Mouse (Mus musculus): Measurements from ENCODE around the gene Sh3glb2. TPM values are rescaled to one million over a fixed set of nuclear protein-coding genes. Genes with fewer than 3 reads are reported as not detected.

The Sh3glb2 gene
- polyA plus RNA-seq, 1 experiment, result 30.8 TPM

GRCm38 (mm10) chr2:30396246-30396645 is 37.1 kb upstream of the Sh3glb2 start:
- Histone ChIP-seq H3K9ac (ENCODE audit: low read depth, poor library complexity, severe bottlenecking) (no peak overlapping the region), H3K4me3 (ENCODE audit: low read depth, low read length) (peak overlapping the region; percentile 20), H3K4me1 (ENCODE audit: control insufficient read depth, insufficient read depth, low read length) (peaks cover 16% of the 10 kb centered on the region), H3K27me3 (ENCODE audit: control insufficient read depth, insufficient read depth, low read length, poor library complexity, severe bottlenecking) (no peaks in the 10 kb centered on the region), H3K36me3 (ENCODE audit: control insufficient read depth, insufficient read depth, low read length, poor library complexity, severe bottlenecking) (no peaks in the 10 kb centered on the region), H3K27ac (ENCODE audit: insufficient read depth, low read length) (no peak overlapping the region), H3K9me3 (replicated peaks; ENCODE audit: control insufficient read depth, insufficient read depth, low read length, poor library complexity, severe bottlenecking) (no peaks in the 10 kb centered on the region)
- TF ChIP-seq POLR2A (IDR thresholded peaks at IDR 0.05; ENCODE audit: insufficient read depth, low read length) (peak; percentile 33), CTCF (IDR thresholded peaks at IDR 0.05; ENCODE audit: low read depth, low read length) (no peak), EP300 (IDR thresholded peaks at IDR 0.05; ENCODE audit: insufficient read depth, low read depth, low read length) (0 out of 2 replicates have a peak, but pooled peaks have one; percentile 19)

GRCm38 (mm10) chr2:30395757-30396156 is 36.6 kb upstream of the Sh3glb2 start:
- H3K27ac ChIP-seq (ENCODE audit: insufficient read depth, low read length), result no peak overlapping the region
- H3K4me1 ChIP-seq (ENCODE audit: control insufficient read depth, insufficient read depth, low read length), result peaks cover 16% of the 10 kb centered on the region
- H3K27me3 ChIP-seq (ENCODE audit: control insufficient read depth, insufficient read depth, low read length, poor library complexity, severe bottlenecking), result no peaks in the 10 kb centered on the region
- H3K9me3 ChIP-seq (replicated peaks; ENCODE audit: control insufficient read depth, insufficient read depth, low read length, poor library complexity, severe bottlenecking), result no peaks in the 10 kb centered on the region
- no peaks in the 10 kb centered on the region for H3K36me3 ChIP-seq (ENCODE audit: control insufficient read depth, insufficient read depth, low read length, poor library complexity, severe bottlenecking)
- TF ChIP-seq POLR2A (IDR thresholded peaks at IDR 0.05; ENCODE audit: insufficient read depth, low read length) (no peak), EP300 (IDR thresholded peaks at IDR 0.05; ENCODE audit: insufficient read depth, low read depth, low read length) (no peak)
- no peak overlapping the region for H3K9ac ChIP-seq (ENCODE audit: low read depth, poor library complexity, severe bottlenecking)
- H3K4me3 ChIP-seq (ENCODE audit: low read depth, low read length), result no peak overlapping the region

GRCm38 (mm10) chr2:30393370-30393656 is 34.2 kb upstream of the Sh3glb2 start:
- no peak overlapping the region for H3K27ac ChIP-seq (ENCODE audit: insufficient read depth, low read length)
- H3K27me3 ChIP-seq (ENCODE audit: control insufficient read depth, insufficient read depth, low read length, poor library complexity, severe bottlenecking), result no peaks in the 10 kb centered on the region
- no peak for TF ChIP-seq CTCF (IDR thresholded peaks at IDR 0.05; ENCODE audit: low read depth, low read length)
- no peak for TF ChIP-seq EP300 (IDR thresholded peaks at IDR 0.05; ENCODE audit: insufficient read depth, low read depth, low read length)
- TF ChIP-seq POLR2A (IDR thresholded peaks at IDR 0.05; ENCODE audit: insufficient read depth, low read length), result no peak
- H3K36me3 ChIP-seq (ENCODE audit: control insufficient read depth, insufficient read depth, low read length, poor library complexity, severe bottlenecking), result no peaks in the 10 kb centered on the region
- peak overlapping the region; percentile 76 for H3K4me3 ChIP-seq (ENCODE audit: low read depth, low read length)
- H3K9me3 ChIP-seq (replicated peaks; ENCODE audit: control insufficient read depth, insufficient read depth, low read length, poor library complexity, severe bottlenecking), result no peaks in the 10 kb centered on the region
- H3K4me1 ChIP-seq (ENCODE audit: control insufficient read depth, insufficient read depth, low read length), result peaks cover 8% of the 10 kb centered on the region
- peak overlapping the region; percentile 46; the same call in 1 of the 2 replicates for H3K9ac ChIP-seq (ENCODE audit: low read depth, poor library complexity, severe bottlenecking)

GRCm38 (mm10) chr2:30392577-30393369 is 33.6 kb upstream of the Sh3glb2 start:
- peak overlapping the region; percentile 76 for H3K4me3 ChIP-seq (ENCODE audit: low read depth, low read length)
- peaks cover 5% of the 10 kb centered on the region for H3K4me1 ChIP-seq (ENCODE audit: control insufficient read depth, insufficient read depth, low read length)
- H3K27me3 ChIP-seq (ENCODE audit: control insufficient read depth, insufficient read depth, low read length, poor library complexity, severe bottlenecking), result no peaks in the 10 kb centered on the region
- no peak overlapping the region for H3K27ac ChIP-seq (ENCODE audit: insufficient read depth, low read length)
- no peaks in the 10 kb centered on the region for H3K9me3 ChIP-seq (replicated peaks; ENCODE audit: control insufficient read depth, insufficient read depth, low read length, poor library complexity, severe bottlenecking)
- no peaks in the 10 kb centered on the region for H3K36me3 ChIP-seq (ENCODE audit: control insufficient read depth, insufficient read depth, low read length, poor library complexity, severe bottlenecking)
- H3K9ac ChIP-seq (ENCODE audit: low read depth, poor library complexity, severe bottlenecking), result peak overlapping the region; percentile 46
- TF ChIP-seq POLR2A (IDR thresholded peaks at IDR 0.05; ENCODE audit: insufficient read depth, low read length) (no peak), CTCF (IDR thresholded peaks at IDR 0.05; ENCODE audit: low read depth, low read length) (no peak), EP300 (IDR thresholded peaks at IDR 0.05; ENCODE audit: insufficient read depth, low read depth, low read length) (no peak)

- H3K27ac ChIP-seq (ENCODE audit: insufficient read depth, low read length), result 0 out of 2 replicates have a peak within 1 kb of the TSS, but pooled peaks have one; percentile 9
- TF ChIP-seq CTCF (IDR thresholded peaks at IDR 0.05; ENCODE audit: low read depth, low read length) (no peak), POLR2A (IDR thresholded peaks at IDR 0.05; ENCODE audit: insufficient read depth, low read length) (no peak), EP300 (IDR thresholded peaks at IDR 0.05; ENCODE audit: insufficient read depth, low read depth, low read length) (no peak)
- no peaks in the 10 kb centered on the region for H3K27me3 ChIP-seq (ENCODE audit: control insufficient read depth, insufficient read depth, low read length, poor library complexity, severe bottlenecking)
- peaks cover 5% of the 10 kb centered on the region for H3K4me1 ChIP-seq (ENCODE audit: control insufficient read depth, insufficient read depth, low read length)
- H3K9ac ChIP-seq (ENCODE audit: low read depth, poor library complexity, severe bottlenecking), result peak within 1 kb of the TSS; percentile 46
- H3K36me3 ChIP-seq (ENCODE audit: control insufficient read depth, insufficient read depth, low read length, poor library complexity, severe bottlenecking), result no peaks in the 10 kb centered on the region
- no peaks in the 10 kb centered on the region for H3K9me3 ChIP-seq (replicated peaks; ENCODE audit: control insufficient read depth, insufficient read depth, low read length, poor library complexity, severe bottlenecking)
- H3K4me3 ChIP-seq (ENCODE audit: low read depth, low read length), result peak within 1 kb of the TSS; percentile 76
Measured at GRCm38 (mm10) chr2:30392114-30392576, 33.0 kb upstream of the Sh3glb2 start, which contains the start of gene Dolpp1. Gene Dolpp1 (plus strand): TSS chr2:30392254.

GRCm38 (mm10) chr2:30389000-30389399 is 29.9 kb upstream of the Sh3glb2 start:
- no peaks in the 10 kb centered on the region for H3K9me3 ChIP-seq (replicated peaks; ENCODE audit: control insufficient read depth, insufficient read depth, low read length, poor library complexity, severe bottlenecking)

More at GRCm38 (mm10) chr2:30389000-30389399, 29.9 kb upstream of the Sh3glb2 start:
- Histone ChIP-seq H3K9ac (ENCODE audit: low read depth, poor library complexity, severe bottlenecking) (no peak overlapping the region), H3K36me3 (ENCODE audit: control insufficient read depth, insufficient read depth, low read length, poor library complexity, severe bottlenecking) (no peaks in the 10 kb centered on the region), H3K4me1 (ENCODE audit: control insufficient read depth, insufficient read depth, low read length) (no peaks in the 10 kb centered on the region), H3K27ac (ENCODE audit: insufficient read depth, low read length) (no peak overlapping the region), H3K4me3 (ENCODE audit: low read depth, low read length) (no peak overlapping the region), H3K27me3 (ENCODE audit: control insufficient read depth, insufficient read depth, low read length, poor library complexity, severe bottlenecking) (no peaks in the 10 kb centered on the region)
- TF ChIP-seq CTCF (IDR thresholded peaks at IDR 0.05; ENCODE audit: low read depth, low read length) (no peak), POLR2A (IDR thresholded peaks at IDR 0.05; ENCODE audit: insufficient read depth, low read length) (no peak), EP300 (IDR thresholded peaks at IDR 0.05; ENCODE audit: insufficient read depth, low read depth, low read length) (no peak)
